Mouse (Mus musculus) embryonic facial prominence, embryonic 11.5 days (tissue): ENCODE measurements around the gene Akr1c18. TPM values are rescaled to one million over a fixed set of nuclear protein-coding genes. Genes with fewer than 3 reads are reported as not detected.
"Not testable (repeated sequence)": the region's sequence is repeated elsewhere in the genome, so short reads cannot be mapped to it uniquely, and the experiment has no call there.

ENCODE experiments used
- ATAC-seq: fragments of 200-750 bp; cut with Nextera tagmentation; replicated peaks from 2 replicates; pipeline ENCODE4 v1.8.0; 2017; ENCODE audit warnings: low read depth; ENCODE audit not compliant: insufficient number of reproducible peaks, low FRiP score, low TSS enrichment
- DNase-seq: peaks from one replicate; pipeline ENCODE4 v3.0.0-alpha.2; 2015; ENCODE audit warnings: low spot score
- H3K27ac ChIP-seq: fragments of 300-500 bp; sonication (generic); replicated peaks from 2 replicates; pipeline ENCODE4 v1.5.1; 2014; ENCODE audit warnings: mild to moderate bottlenecking, low read depth, low read length, control low read depth
- H3K27me3 ChIP-seq: fragments of 300-500 bp; sonication (generic); 2 replicates; pipeline ENCODE4 v1.6.1; 2014; ENCODE audit warnings: mild to moderate bottlenecking, low read length, moderate library complexity, mixed read lengths; ENCODE audit not compliant: control insufficient read depth, insufficient read depth
- H3K36me3 ChIP-seq: fragments of 300-500 bp; sonication (generic); replicated peaks from 2 replicates; pipeline ENCODE4 v1.6.1; 2014; ENCODE audit warnings: low read depth, mild to moderate bottlenecking, low read length, moderate library complexity, mixed read lengths; ENCODE audit not compliant: control insufficient read depth, insufficient read depth
- H3K4me1 ChIP-seq: fragments of 300-500 bp; sonication (generic); 2 replicates; pipeline ENCODE4 v1.6.1; 2014; ENCODE audit warnings: low read length, mixed read lengths; ENCODE audit not compliant: control insufficient read depth, insufficient read depth
- H3K4me2 ChIP-seq: fragments of 300-500 bp; sonication (generic); 2 replicates; pipeline ENCODE4 v1.6.1; 2014; ENCODE audit warnings: low read depth, mild to moderate bottlenecking, control low read depth, low read length, moderate library complexity
- H3K4me3 ChIP-seq: fragments of 300-500 bp; sonication (generic); 2 replicates; pipeline ENCODE4 v1.5.1; 2014; ENCODE audit warnings: low read depth, low read length, control low read depth
- H3K9ac ChIP-seq: fragments of 300-500 bp; sonication (generic); replicated peaks from 2 replicates; pipeline ENCODE4 v1.6.1; 2014; ENCODE audit warnings: mild to moderate bottlenecking, control low read depth, low read length
- H3K9me3 ChIP-seq: fragments of 300-500 bp; sonication (generic); replicated peaks from 2 replicates; pipeline ENCODE4 v1.6.1; 2016; ENCODE audit warnings: mild to moderate bottlenecking, low read length, inconsistent platforms, mixed read lengths; ENCODE audit not compliant: control insufficient read depth
- WGBS: fragments of 180-500 bp; shearing (Covaris S2); extraction: QIAGEN DNeasy Blood & Tissue Kit; methylation state at CpG from one replicate; pipeline ENCODE4 v1.1.7; 2014; 5-methylcytosine and 5-hydroxymethylcytosine counted together
- polyA plus RNA-seq: library from polyadenylated mRNA; unstranded; fragments of >200 nt; fragmentation: Nextera tagmentation; extraction: Ambion mirVana; gene quantifications from 2 replicates; pipeline ENCODE4 v1.2.1, GENCODE M21; 2014

The Akr1c18 gene
- polyA plus RNA-seq, 1 experiment from 2014 or later = not detected

- Histone ChIP-seq H3K36me3 (no peaks in the 10 kb centered on the region), H3K4me1 (no peaks in the 10 kb centered on the region), H3K27me3 (no peaks in the 10 kb centered on the region), H3K4me2 (no peak overlapping the region), H3K27ac (no peak overlapping the region), H3K9me3 (no peaks in the 10 kb centered on the region), H3K4me3 (no peak overlapping the region), H3K9ac (no peak overlapping the region)
- WGBS = 39% methylated on average over 5 of the region's 5 CpGs
- DNase-seq (peak; percentile 54), ATAC-seq (no peak)
Measured at GRCm38 (mm10) chr13:4129100-4129499, 21.4 kb downstream of the Akr1c18 start.

GRCm38 (mm10) chr13:4125846-4126245, 24.6 kb downstream of the Akr1c18 start:
- H3K4me2 ChIP-seq, H3K27me3 ChIP-seq, H3K4me1 ChIP-seq, DNase-seq, H3K9me3 ChIP-seq, H3K27ac ChIP-seq, H3K4me3 ChIP-seq, H3K9ac ChIP-seq, H3K36me3 ChIP-seq, ATAC-seq: not testable (repeated sequence)
- WGBS = 74% methylated on average over 1 of the region's 1 CpGs

GRCm38 (mm10) chr13:4124471-4124870, 26.0 kb downstream of the Akr1c18 start:
- H3K9ac ChIP-seq, H3K36me3 ChIP-seq, DNase-seq, H3K9me3 ChIP-seq, H3K4me2 ChIP-seq, H3K27ac ChIP-seq, H3K4me3 ChIP-seq, H3K27me3 ChIP-seq, H3K4me1 ChIP-seq, ATAC-seq: not testable (repeated sequence)
- 93% methylated on average over 6 of the region's 6 CpGs for WGBS

GRCm38 (mm10) chr13:4123146-4123545, 27.3 kb downstream of the Akr1c18 start:
- ATAC-seq (no peak), DNase-seq (no peak)
- H3K4me2 ChIP-seq = no peak overlapping the region
- no peaks in the 10 kb centered on the region for H3K9me3 ChIP-seq
- no peaks in the 10 kb centered on the region for H3K36me3 ChIP-seq
- 87% methylated on average over 7 of the region's 7 CpGs for WGBS
- H3K4me3 ChIP-seq = no peak overlapping the region
- no peak overlapping the region for H3K27ac ChIP-seq
- H3K9ac ChIP-seq = no peak overlapping the region
- no peaks in the 10 kb centered on the region for H3K4me1 ChIP-seq
- H3K27me3 ChIP-seq = no peaks in the 10 kb centered on the region

GRCm38 (mm10) chr13:4119181-4119904, 31.1 kb downstream of the Akr1c18 start:
- no peak for DNase-seq
- Histone ChIP-seq H3K4me3 (no peak overlapping the region), H3K4me1 (no peaks in the 10 kb centered on the region), H3K9me3 (no peaks in the 10 kb centered on the region), H3K27me3 (no peaks in the 10 kb centered on the region), H3K9ac (no peak overlapping the region), H3K4me2 (no peak overlapping the region), H3K36me3 (no peaks in the 10 kb centered on the region), H3K27ac (no peak overlapping the region)
- no peak for ATAC-seq
- 73% methylated on average over 2 of the region's 2 CpGs for WGBS

GRCm38 (mm10) chr13:4110281-4111188, 39.9 kb downstream of the Akr1c18 start:
- no peak overlapping the region for H3K4me2 ChIP-seq
- H3K36me3 ChIP-seq = no peaks in the 10 kb centered on the region
- 32% methylated on average over 6 of the region's 6 CpGs for WGBS
- DNase-seq = peak; percentile 89
- H3K9ac ChIP-seq = no peak overlapping the region
- no peaks in the 10 kb centered on the region for H3K4me1 ChIP-seq
- peak; percentile 86 for ATAC-seq
- no peak overlapping the region for H3K4me3 ChIP-seq
- no peak overlapping the region for H3K27ac ChIP-seq
- H3K9me3 ChIP-seq = no peaks in the 10 kb centered on the region
- no peaks in the 10 kb centered on the region for H3K27me3 ChIP-seq

- no peak for DNase-seq
- no peaks in the 10 kb centered on the region for H3K4me1 ChIP-seq
- H3K36me3 ChIP-seq = no peaks in the 10 kb centered on the region
- no peak overlapping the region for H3K4me3 ChIP-seq
- no peak overlapping the region for H3K27ac ChIP-seq
- no peak overlapping the region for H3K9ac ChIP-seq
- H3K9me3 ChIP-seq = no peaks in the 10 kb centered on the region
- ATAC-seq = no peak
- H3K27me3 ChIP-seq = no peaks in the 10 kb centered on the region
- H3K4me2 ChIP-seq = no peak overlapping the region
Measured at GRCm38 (mm10) chr13:4102721-4103120, 47.7 kb downstream of the Akr1c18 start.

- Histone ChIP-seq H3K9ac (no peak overlapping the region), H3K4me3 (no peak overlapping the region), H3K27me3 (no peaks in the 10 kb centered on the region), H3K27ac (no peak overlapping the region), H3K4me2 (no peak overlapping the region), H3K4me1 (no peaks in the 10 kb centered on the region), H3K36me3 (no peaks in the 10 kb centered on the region), H3K9me3 (no peaks in the 10 kb centered on the region)
- ATAC-seq (no peak), DNase-seq (no peak)
Measured at GRCm38 (mm10) chr13:4101691-4102090, 48.8 kb downstream of the Akr1c18 start.
